Mouse (Mus musculus) stomach, embryonic 14.5 days (tissue): ENCODE results near the gene Tcf7l1. TPM values are rescaled to one million over a fixed set of nuclear protein-coding genes. Genes with fewer than 3 reads are reported as not detected.
"Not testable (repeated sequence)": the region's sequence is repeated elsewhere in the genome, so short reads cannot be mapped to it uniquely, and the experiment has no call there.

Experiments used
- ATAC-seq: fragments of 200-750 bp; cut with Nextera tagmentation; 2 replicates; pipeline ENCODE4 v1.8.0; 2017; ENCODE audit warnings: low read depth, moderate TSS enrichment; ENCODE audit not compliant: insufficient number of reproducible peaks, insufficient read depth, low FRiP score
- H3K27ac ChIP-seq: fragments of 300-500 bp; sonication (generic); 2 replicates; pipeline ENCODE4 v1.5.1; 2014; ENCODE audit warnings: mild to moderate bottlenecking, low read length, moderate library complexity, mixed read lengths
- H3K27me3 ChIP-seq: fragments of 300-500 bp; sonication (generic); 2 replicates; pipeline ENCODE4 v1.6.1; 2014; ENCODE audit warnings: low read length, control low read depth, mixed read lengths; ENCODE audit not compliant: control insufficient read depth, insufficient read depth
- H3K36me3 ChIP-seq: fragments of 300-500 bp; sonication (generic); 2 replicates; pipeline ENCODE4 v1.6.1; 2014; ENCODE audit warnings: mild to moderate bottlenecking, control low read depth, low read length, moderate library complexity, mixed read lengths; ENCODE audit not compliant: control insufficient read depth, insufficient read depth
- H3K4me1 ChIP-seq: fragments of 300-500 bp; sonication (generic); 2 replicates; pipeline ENCODE4 v1.6.1; 2014; ENCODE audit warnings: low read length, control low read depth, mixed read lengths; ENCODE audit not compliant: control insufficient read depth, insufficient read depth
- H3K4me2 ChIP-seq: fragments of 300-500 bp; sonication (generic); replicated peaks from 2 replicates; pipeline ENCODE4 v1.6.1; 2014; ENCODE audit warnings: low read depth, low read length, control low read depth
- H3K4me3 ChIP-seq: fragments of 300-500 bp; sonication (generic); 2 replicates; pipeline ENCODE4 v1.5.1; 2014; ENCODE audit warnings: low read depth, low read length, control low read depth
- H3K9ac ChIP-seq: fragments of 300-500 bp; sonication (generic); replicated peaks from 2 replicates; pipeline ENCODE4 v1.6.1; 2014; ENCODE audit warnings: low read depth, mild to moderate bottlenecking, control low read depth, low read length, moderate library complexity, mixed read lengths
- H3K9me3 ChIP-seq: fragments of 300-500 bp; sonication (generic); 2 replicates; pipeline ENCODE4 v1.6.1; 2016; ENCODE audit warnings: low read depth, low read length, control low read depth; ENCODE audit not compliant: control insufficient read depth
- WGBS: fragments of 180-500 bp; shearing (Covaris S2); extraction: QIAGEN DNeasy Blood & Tissue Kit; methylation state at CpG from one replicate; pipeline ENCODE4 v1.1.7; 2014; 5-methylcytosine and 5-hydroxymethylcytosine counted together
- polyA plus RNA-seq: library from polyadenylated mRNA; unstranded; fragments of >200 nt; fragmentation: Nextera tagmentation; extraction: Ambion mirVana; gene quantifications from 2 replicates; pipeline ENCODE4 v1.2.1, GENCODE M21; 2014

The Tcf7l1 gene
- polyA plus RNA-seq: 35.1 and 39.0 TPM in 2 replicates

- under 1% methylated on average over 74 of the region's 80 CpGs for WGBS
Observed at GRCm38 (mm10) chr6:72788892-72789699, at the start of gene Tcf7l1. Tcf7l1 (minus strand) TSS chr6:72789254.

GRCm38 (mm10) chr6:72837756-72838155 lies 48.7 kb upstream of the Tcf7l1 start:
- ATAC-seq: no peak
- Histone ChIP-seq H3K9me3 (no peaks in the 10 kb centered on the region), H3K4me2 (no peak overlapping the region), H3K27ac (no peak overlapping the region), H3K27me3 (no peaks in the 10 kb centered on the region), H3K36me3 (peaks cover 9% of the 10 kb centered on the region), H3K4me1 (no peaks in the 10 kb centered on the region), H3K9ac (no peak overlapping the region), H3K4me3 (no peak overlapping the region)
- 84% methylated on average over 4 of the region's 4 CpGs for WGBS

More at GRCm38 (mm10) chr6:72788892-72789699, at the start of gene Tcf7l1:
- peak within 1 kb of the TSS; percentile 89 for H3K9ac ChIP-seq
- peak within 1 kb of the TSS; percentile 74 for H3K4me3 ChIP-seq
- no peaks in the 10 kb centered on the region for H3K9me3 ChIP-seq
- H3K36me3 ChIP-seq: peaks cover 8% of the 10 kb centered on the region; the same call in 1 of the 2 replicates
- no peaks in the 10 kb centered on the region for H3K27me3 ChIP-seq
- peak within 1 kb of the TSS; percentile 93 for H3K27ac ChIP-seq
- peak within 1 kb of the TSS; percentile 83 for H3K4me2 ChIP-seq
- peaks cover 13% of the 10 kb centered on the region for H3K4me1 ChIP-seq
- ATAC-seq: peak; percentile 94

GRCm38 (mm10) chr6:72834518-72834917 lies 45.5 kb upstream of the Tcf7l1 start:
- no peaks in the 10 kb centered on the region for H3K4me1 ChIP-seq
- H3K9ac ChIP-seq: no peak overlapping the region

GRCm38 (mm10) chr6:72831858-72832257 lies 42.8 kb upstream of the Tcf7l1 start:
- no peaks in the 10 kb centered on the region for H3K36me3 ChIP-seq
- no peak overlapping the region for H3K4me2 ChIP-seq
- ATAC-seq: no peak
- no peak overlapping the region; the same call in 1 of the 2 replicates for H3K27ac ChIP-seq
- 0 out of 2 replicates have a peak, but pooled peaks cover 3% of the 10 kb centered on the region for H3K9me3 ChIP-seq
- 54% methylated on average over 3 of the region's 3 CpGs for WGBS
- no peak overlapping the region for H3K9ac ChIP-seq
- H3K27me3 ChIP-seq: no peaks in the 10 kb centered on the region
- no peaks in the 10 kb centered on the region for H3K4me1 ChIP-seq
- H3K4me3 ChIP-seq: no peak overlapping the region

More at GRCm38 (mm10) chr6:72834518-72834917, 45.5 kb upstream of the Tcf7l1 start:
- H3K4me3 ChIP-seq: no peak overlapping the region
- no peaks in the 10 kb centered on the region for H3K9me3 ChIP-seq
- H3K36me3 ChIP-seq: no peaks in the 10 kb centered on the region; the same call in 1 of the 2 replicates
- ATAC-seq: no peak
- WGBS: 67% methylated on average over 4 of the region's 4 CpGs
- no peak overlapping the region for H3K4me2 ChIP-seq
- H3K27ac ChIP-seq: no peak overlapping the region
- H3K27me3 ChIP-seq: no peaks in the 10 kb centered on the region

GRCm38 (mm10) chr6:72831276-72831675 lies 42.2 kb upstream of the Tcf7l1 start:
- H3K9me3 ChIP-seq: 0 out of 2 replicates have a peak, but pooled peaks cover 3% of the 10 kb centered on the region
- H3K4me2 ChIP-seq: no peak overlapping the region
- no peak overlapping the region for H3K9ac ChIP-seq
- ATAC-seq: no peak
- no peak overlapping the region for H3K27ac ChIP-seq
- no peaks in the 10 kb centered on the region for H3K36me3 ChIP-seq
- WGBS: 27% methylated on average over 3 of the region's 3 CpGs
- no peak overlapping the region for H3K4me3 ChIP-seq
- no peaks in the 10 kb centered on the region for H3K27me3 ChIP-seq
- H3K4me1 ChIP-seq: no peaks in the 10 kb centered on the region

- H3K9me3 ChIP-seq: 0 out of 2 replicates have a peak, but pooled peaks cover 3% of the 10 kb centered on the region
- no peaks in the 10 kb centered on the region for H3K27me3 ChIP-seq
- no peak for ATAC-seq
- no peak overlapping the region for H3K27ac ChIP-seq
- no peak overlapping the region for H3K4me3 ChIP-seq
- 0 out of 2 replicates have a peak, but pooled peaks cover 5% of the 10 kb centered on the region for H3K4me1 ChIP-seq
- no peak overlapping the region for H3K4me2 ChIP-seq
- no peaks in the 10 kb centered on the region for H3K36me3 ChIP-seq
- H3K9ac ChIP-seq: no peak overlapping the region
- WGBS: 87% methylated on average over 3 of the region's 3 CpGs
Observed at GRCm38 (mm10) chr6:72828857-72829256, 39.8 kb upstream of the Tcf7l1 start.

GRCm38 (mm10) chr6:72828037-72828436 lies 39.0 kb upstream of the Tcf7l1 start:
- not testable (repeated sequence) for ATAC-seq, H3K27ac ChIP-seq, H3K4me1 ChIP-seq, H3K9me3 ChIP-seq, H3K9ac ChIP-seq, H3K4me2 ChIP-seq, H3K4me3 ChIP-seq, H3K36me3 ChIP-seq, H3K27me3 ChIP-seq
- 5% methylated on average over 9 of the region's 9 CpGs for WGBS

- ATAC-seq: no peak
- Histone ChIP-seq H3K4me1 (0 out of 2 replicates have a peak, but pooled peaks cover 5% of the 10 kb centered on the region), H3K27ac (no peak overlapping the region), H3K4me3 (no peak overlapping the region), H3K4me2 (no peak overlapping the region), H3K9me3 (0 out of 2 replicates have a peak, but pooled peaks cover 3% of the 10 kb centered on the region), H3K36me3 (no peaks in the 10 kb centered on the region), H3K27me3 (no peaks in the 10 kb centered on the region), H3K9ac (no peak overlapping the region)
- 51% methylated on average over 9 of the region's 9 CpGs for WGBS
Observed at GRCm38 (mm10) chr6:72825762-72826161, 36.7 kb upstream of the Tcf7l1 start.
